Mouse (Mus musculus) hindbrain, embryonic 15.5 days (tissue): ENCODE measurements around the gene Map3k1. TPM values are rescaled to one million over a fixed set of nuclear protein-coding genes. Genes with fewer than 3 reads are reported as not detected.
A peak's percentile ranks its signal among the peaks of the same experiment; 100 is the strongest.

Experiments
- ATAC-seq: fragments of 200-750 bp; cut with Nextera tagmentation; 2 replicates; pipeline ENCODE4 v1.8.0; 2017; ENCODE audit warnings: low read depth, moderate number of reproducible peaks, moderate TSS enrichment; ENCODE audit not compliant: low FRiP score
- H3K27ac ChIP-seq: fragments of 300-500 bp; sonication (generic); replicated peaks from 2 replicates; pipeline ENCODE4 v1.5.1; 2015; ENCODE audit warnings: mild to moderate bottlenecking, inconsistent platforms
- H3K27me3 ChIP-seq: fragments of 300-500 bp; sonication (generic); 2 replicates; pipeline ENCODE4 v1.6.1; 2015; ENCODE audit warnings: control low read depth, inconsistent platforms
- H3K36me3 ChIP-seq: fragments of 300-500 bp; sonication (generic); 2 replicates; pipeline ENCODE4 v1.6.1; 2015; ENCODE audit warnings: control low read depth, inconsistent platforms
- H3K4me1 ChIP-seq: fragments of 300-500 bp; sonication (generic); replicated peaks from 2 replicates; pipeline ENCODE4 v1.6.1; 2015; ENCODE audit warnings: control low read depth, inconsistent platforms
- H3K4me2 ChIP-seq: fragments of 300-500 bp; sonication (generic); 2 replicates; pipeline ENCODE4 v1.6.1; 2015; ENCODE audit warnings: moderate library complexity, mild to moderate bottlenecking, inconsistent platforms
- H3K4me3 ChIP-seq: fragments of 300-500 bp; sonication (generic); 2 replicates; pipeline ENCODE4 v1.5.1; 2015; ENCODE audit warnings: mild to moderate bottlenecking, inconsistent platforms
- H3K9ac ChIP-seq: fragments of 300-500 bp; sonication (generic); 2 replicates; pipeline ENCODE4 v1.6.1; 2015; ENCODE audit warnings: inconsistent platforms
- H3K9me3 ChIP-seq: fragments of 300-500 bp; sonication (generic); 2 replicates; pipeline ENCODE4 v1.6.1; 2016; ENCODE audit warnings: control low read depth, inconsistent platforms
- WGBS: fragments of 180-500 bp; shearing (Covaris S2); methylation state at CpG from one replicate; pipeline ENCODE4 v1.1.7; 2015; 5-methylcytosine and 5-hydroxymethylcytosine counted together
- polyA plus RNA-seq: library from polyadenylated mRNA; unstranded; fragments of >200 nt; fragmentation: Nextera tagmentation; extraction: Ambion mirVana; gene quantifications from 2 replicates; pipeline ENCODE4 v1.2.1, GENCODE M21; 2015

The Map3k1 gene
- polyA plus RNA-seq, 1 experiment from 2014 or later: 11.3 TPM

DNA sequence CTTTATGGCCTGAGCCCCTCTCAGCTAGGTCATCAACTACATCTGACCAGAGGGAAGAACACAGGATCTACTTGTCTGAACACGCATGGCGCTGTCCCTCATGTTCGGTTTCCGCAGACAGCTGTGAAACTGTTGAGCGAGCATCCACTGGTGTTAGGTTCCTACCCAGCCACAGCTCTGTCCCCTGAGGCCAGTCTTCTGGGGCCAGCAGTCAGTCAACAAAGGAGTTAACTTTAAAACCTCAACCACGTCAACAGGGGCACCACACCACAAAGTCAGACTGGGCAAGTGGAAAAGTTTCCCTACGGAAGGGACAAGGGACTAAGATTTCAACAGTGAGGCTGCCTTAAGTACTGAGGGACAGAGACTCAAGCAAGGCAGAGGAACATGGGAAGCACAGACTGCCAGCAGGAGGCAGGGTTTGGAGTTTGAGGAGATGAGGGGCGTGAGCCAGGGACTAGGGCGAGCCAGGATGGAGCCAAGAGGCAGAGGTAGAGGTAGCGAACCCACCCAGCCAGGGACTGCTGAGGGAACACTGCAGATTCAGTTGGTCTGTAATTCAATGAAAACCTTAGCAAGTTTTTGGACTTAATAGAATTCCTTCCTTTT, 7.0 kb downstream of the Map3k1 start:
- H3K4me2 ChIP-seq: no peak overlapping the region
- H3K27me3 ChIP-seq: no peaks in the 10 kb centered on the region
- H3K9ac ChIP-seq: no peak overlapping the region
- ATAC-seq: no peak
- H3K4me3 ChIP-seq: no peak overlapping the region
- 79% methylated on average over 10 of the region's 10 CpGs for WGBS
- no peaks in the 10 kb centered on the region for H3K36me3 ChIP-seq
- no peak overlapping the region for H3K27ac ChIP-seq
- peaks cover 86% of the 10 kb centered on the region for H3K4me1 ChIP-seq
- no peaks in the 10 kb centered on the region for H3K9me3 ChIP-seq

DNA sequence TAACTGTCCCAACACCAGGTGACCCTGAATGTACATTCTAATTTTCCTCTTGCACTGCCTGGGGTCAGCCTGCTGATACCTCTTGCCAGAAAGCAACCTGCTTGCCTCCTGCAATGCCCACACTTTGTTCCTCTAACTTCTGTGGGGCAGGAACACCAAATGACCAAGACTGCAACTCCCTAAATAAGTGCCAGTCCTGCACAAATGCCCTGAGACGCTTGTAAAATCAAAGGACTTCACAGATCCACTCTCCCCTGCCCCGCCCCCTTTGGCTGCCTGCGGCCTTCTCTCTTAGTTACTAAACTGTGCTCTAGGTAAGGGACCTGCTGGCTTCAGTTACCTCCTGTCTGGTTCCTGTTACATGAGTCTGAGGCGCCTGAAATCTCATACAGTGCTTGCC, 7.9 kb downstream of the Map3k1 start:
- H3K27me3 ChIP-seq: no peaks in the 10 kb centered on the region
- no peak for ATAC-seq
- no peak overlapping the region for H3K27ac ChIP-seq
- 60% methylated on average over 4 of the region's 4 CpGs for WGBS
- H3K4me3 ChIP-seq: no peak overlapping the region
- no peaks in the 10 kb centered on the region for H3K9me3 ChIP-seq
- H3K36me3 ChIP-seq: no peaks in the 10 kb centered on the region
- no peak overlapping the region for H3K4me2 ChIP-seq
- peaks cover 89% of the 10 kb centered on the region for H3K4me1 ChIP-seq
- no peak overlapping the region for H3K9ac ChIP-seq

GRCm38 (mm10) chr13:111798044-111798443, 10.7 kb downstream of the Map3k1 start:
- H3K27me3 ChIP-seq: no peaks in the 10 kb centered on the region
- H3K36me3 ChIP-seq: no peaks in the 10 kb centered on the region
- no peak overlapping the region for H3K9ac ChIP-seq
- no peak overlapping the region for H3K4me2 ChIP-seq
- WGBS: 62% methylated on average over 12 of the region's 12 CpGs
- no peak overlapping the region for H3K4me3 ChIP-seq
- peak; percentile 8; the same call in 1 of the 2 replicates for ATAC-seq
- H3K9me3 ChIP-seq: no peaks in the 10 kb centered on the region
- H3K27ac ChIP-seq: no peak overlapping the region
- peaks cover 74% of the 10 kb centered on the region for H3K4me1 ChIP-seq

DNA sequence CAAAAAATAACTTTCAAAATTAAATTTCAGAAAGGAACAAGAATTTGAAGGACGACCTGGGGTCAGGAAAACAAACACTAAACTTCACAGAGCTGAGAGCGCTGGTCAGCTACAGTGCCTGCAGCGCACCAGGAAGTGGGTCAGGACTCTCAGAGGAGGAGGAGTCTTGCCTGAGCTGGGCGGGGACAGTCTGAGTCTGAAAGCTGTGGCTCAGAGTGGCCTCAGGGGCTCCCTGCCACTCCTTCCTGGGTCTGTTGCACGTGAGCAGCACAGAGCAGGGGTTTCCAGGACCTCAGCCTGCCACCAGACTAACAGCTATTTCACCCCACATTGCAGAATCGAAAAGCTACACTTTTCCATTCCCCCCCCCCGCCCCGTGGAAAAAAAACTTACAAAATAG, 11.8 kb downstream of the Map3k1 start:
- no peaks in the 10 kb centered on the region for H3K9me3 ChIP-seq
- 15% methylated on average over 8 of the region's 8 CpGs for WGBS

DNA sequence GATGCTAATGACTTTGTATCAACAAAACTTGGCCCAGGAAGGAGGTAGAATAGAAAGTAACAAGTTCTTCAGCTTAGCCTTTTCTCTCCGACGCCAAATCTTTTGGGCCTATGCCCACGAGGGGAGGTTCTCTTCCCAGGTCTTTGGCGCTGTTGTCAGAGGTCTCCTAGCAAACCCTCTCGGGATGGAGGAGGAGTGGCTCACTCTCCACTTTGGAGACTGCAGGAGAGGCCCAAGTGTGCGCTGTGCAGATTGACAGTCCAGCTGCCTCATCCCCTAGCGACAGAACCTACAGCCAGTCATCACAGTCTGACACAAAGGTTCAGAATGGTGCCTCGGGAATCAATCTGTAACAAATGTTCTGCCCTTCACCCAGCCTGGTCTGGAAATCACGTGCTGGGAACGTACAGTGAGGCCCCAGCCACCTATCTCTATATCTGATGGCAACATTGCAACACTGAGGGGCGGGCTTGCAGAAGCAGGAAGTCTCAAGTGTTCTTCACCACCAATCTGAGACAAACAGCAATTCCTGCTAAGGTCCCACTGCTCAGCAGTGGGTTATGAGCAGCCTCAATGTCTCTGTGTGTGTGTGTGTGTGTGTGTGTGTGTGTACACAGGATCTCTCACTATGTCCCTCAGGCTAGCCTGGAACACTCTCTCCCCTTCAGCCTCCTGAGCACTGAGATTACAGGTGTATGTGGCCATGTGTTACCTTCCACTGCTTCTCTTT, 12.4 kb downstream of the Map3k1 start:
- Histone ChIP-seq H3K4me2 (no peak overlapping the region), H3K4me3 (no peak overlapping the region), H3K27ac (no peak overlapping the region; the same call in 1 of the 2 replicates), H3K9me3 (no peaks in the 10 kb centered on the region), H3K9ac (no peak overlapping the region), H3K27me3 (no peaks in the 10 kb centered on the region), H3K4me1 (peaks cover 73% of the 10 kb centered on the region), H3K36me3 (no peaks in the 10 kb centered on the region)
- WGBS: 41% methylated on average over 11 of the region's 11 CpGs
- 0 out of 2 replicates have a peak, but pooled peaks have one; percentile 31 for ATAC-seq

More for the DNA sequence above, 11.8 kb downstream of the Map3k1 start:
- H3K9ac ChIP-seq: no peak overlapping the region
- H3K27ac ChIP-seq: no peak overlapping the region
- no peak overlapping the region for H3K4me3 ChIP-seq
- peaks cover 73% of the 10 kb centered on the region for H3K4me1 ChIP-seq
- ATAC-seq: peak; percentile 59
- H3K4me2 ChIP-seq: no peak overlapping the region
- no peaks in the 10 kb centered on the region for H3K27me3 ChIP-seq
- H3K36me3 ChIP-seq: no peaks in the 10 kb centered on the region

DNA sequence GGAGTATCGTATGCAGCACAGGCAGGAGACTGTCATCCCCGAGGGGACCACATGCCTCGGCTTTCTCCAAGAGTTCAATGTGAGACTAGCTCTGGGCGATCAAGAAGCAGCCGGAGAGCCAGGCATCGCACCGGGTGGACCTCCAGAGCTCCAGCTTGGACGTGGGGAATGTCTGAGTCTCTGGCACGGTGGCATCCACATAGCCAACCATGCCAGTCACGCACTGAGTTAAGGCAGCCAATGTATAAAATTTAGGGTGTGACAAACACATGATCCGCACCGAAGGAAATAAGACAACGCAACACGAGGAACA, 15.9 kb downstream of the Map3k1 start:
- Histone ChIP-seq H3K9me3 (no peaks in the 10 kb centered on the region), H3K4me2 (no peak overlapping the region), H3K9ac (no peak overlapping the region), H3K36me3 (no peaks in the 10 kb centered on the region), H3K4me3 (no peak overlapping the region), H3K27ac (no peak overlapping the region), H3K4me1 (peaks cover 80% of the 10 kb centered on the region), H3K27me3 (no peaks in the 10 kb centered on the region)
- no peak for ATAC-seq
- WGBS: 83% methylated on average over 14 of the region's 14 CpGs

DNA sequence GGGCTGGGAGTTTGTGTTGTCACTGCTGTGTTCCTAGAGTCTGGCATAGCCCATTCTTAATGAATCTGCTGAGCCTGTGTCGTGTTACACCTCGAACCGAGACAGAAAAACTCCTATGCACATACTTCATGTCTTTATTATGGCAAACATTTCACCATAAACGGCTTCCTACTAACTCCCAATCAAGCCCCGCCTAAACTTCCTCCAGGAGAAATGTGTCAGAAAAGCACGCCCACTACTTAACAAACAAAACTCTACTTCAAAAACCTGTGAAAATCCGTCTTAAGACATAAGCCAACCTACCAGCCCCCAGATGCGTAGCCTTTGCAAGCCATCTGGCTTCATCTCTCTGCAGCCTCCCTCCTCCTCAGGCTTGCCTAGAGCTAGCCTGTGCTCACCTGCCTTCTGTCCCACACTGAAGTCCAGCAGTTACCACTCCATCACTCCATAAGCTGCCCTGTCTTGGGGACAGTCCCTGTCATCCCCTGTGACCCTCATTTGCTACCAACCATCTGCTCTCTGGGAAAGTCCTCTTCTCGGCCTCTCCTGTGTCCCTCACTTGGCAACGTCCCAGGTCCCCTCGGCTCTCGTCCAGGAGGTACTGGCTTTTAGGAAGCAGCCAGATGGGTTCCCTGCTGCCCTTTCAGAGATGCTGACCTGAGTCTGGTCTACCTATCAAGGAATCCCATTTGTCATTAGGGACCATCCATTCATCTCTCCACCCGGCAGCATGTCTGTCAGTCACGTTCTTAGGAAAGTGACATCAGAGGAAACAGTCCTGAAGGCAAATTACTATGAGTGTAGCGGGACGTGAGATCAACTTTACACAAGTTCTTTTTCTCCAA, 16.4 kb downstream of the Map3k1 start:
- peaks cover 74% of the 10 kb centered on the region for H3K4me1 ChIP-seq
- H3K27me3 ChIP-seq: no peaks in the 10 kb centered on the region
- no peak for ATAC-seq
- 64% methylated on average over 16 of the region's 16 CpGs for WGBS
- H3K4me3 ChIP-seq: no peak overlapping the region
- no peak overlapping the region for H3K27ac ChIP-seq
- H3K4me2 ChIP-seq: no peak overlapping the region
- H3K9ac ChIP-seq: no peak overlapping the region
- no peaks in the 10 kb centered on the region for H3K9me3 ChIP-seq
- H3K36me3 ChIP-seq: no peaks in the 10 kb centered on the region

DNA sequence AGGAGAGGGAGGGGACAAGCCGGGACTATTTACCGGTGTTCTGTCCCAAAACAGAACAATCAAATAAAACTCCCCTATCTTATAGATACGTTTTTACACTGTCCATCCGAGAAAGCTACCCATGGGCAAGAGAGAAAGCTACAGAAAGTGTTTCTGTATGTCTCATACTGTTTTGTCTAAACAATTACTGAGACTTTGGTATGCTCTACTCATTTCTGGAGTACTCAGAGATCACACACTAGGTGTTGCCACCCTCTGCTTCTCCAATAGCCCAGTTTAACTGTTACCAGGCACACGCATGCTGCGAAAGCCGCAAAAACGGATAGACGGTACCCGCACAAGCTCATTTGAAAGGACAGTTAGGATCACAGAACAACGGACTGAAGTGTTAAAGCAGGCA, 17.2 kb downstream of the Map3k1 start:
- H3K27ac ChIP-seq: no peak overlapping the region
- H3K36me3 ChIP-seq: no peaks in the 10 kb centered on the region
- H3K27me3 ChIP-seq: no peaks in the 10 kb centered on the region
- ATAC-seq: no peak
- no peak overlapping the region for H3K4me3 ChIP-seq
- no peak overlapping the region for H3K4me2 ChIP-seq
- H3K9ac ChIP-seq: no peak overlapping the region
- H3K9me3 ChIP-seq: no peaks in the 10 kb centered on the region
- 90% methylated on average over 11 of the region's 11 CpGs for WGBS
- peaks cover 66% of the 10 kb centered on the region for H3K4me1 ChIP-seq

DNA sequence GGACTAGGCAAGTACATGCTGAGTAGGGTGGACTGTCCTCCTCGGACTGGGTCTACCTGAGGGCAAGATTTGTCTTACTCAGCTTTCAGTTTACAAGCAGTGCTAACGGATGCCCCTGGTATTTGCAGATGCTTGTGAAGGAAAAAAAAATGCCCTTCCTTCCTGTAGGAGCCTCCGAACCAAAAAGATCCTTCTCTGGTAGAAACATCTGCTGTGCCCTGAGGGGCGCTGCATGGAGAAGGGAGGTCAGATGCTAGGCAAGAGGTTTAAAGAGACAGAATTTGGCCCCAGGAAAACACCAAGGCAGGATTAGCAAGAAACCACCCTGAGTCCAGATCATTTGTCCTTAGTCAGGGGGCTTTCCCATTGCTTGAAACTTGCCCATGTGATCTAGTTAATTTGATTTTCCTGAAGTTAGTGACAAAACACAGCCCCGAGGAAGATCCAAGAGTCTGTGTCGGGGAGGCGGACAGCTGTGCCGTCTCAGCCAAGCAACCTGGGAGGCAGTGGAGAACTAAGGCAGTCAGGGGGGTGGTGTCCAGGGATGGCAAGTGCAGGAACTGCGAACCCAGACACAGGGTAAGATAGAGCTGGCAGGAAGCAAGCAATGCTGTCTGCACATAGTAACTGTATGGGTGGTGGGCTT, 19.2 kb downstream of the Map3k1 start:
- Histone ChIP-seq H3K4me2 (no peak overlapping the region), H3K36me3 (no peaks in the 10 kb centered on the region), H3K9me3 (no peaks in the 10 kb centered on the region), H3K27ac (no peak overlapping the region), H3K9ac (no peak overlapping the region; the same call in 1 of the 2 replicates), H3K4me3 (no peak overlapping the region), H3K27me3 (no peaks in the 10 kb centered on the region), H3K4me1 (peaks cover 54% of the 10 kb centered on the region)
- no peak for ATAC-seq
- WGBS: 37% methylated on average over 9 of the region's 9 CpGs

DNA sequence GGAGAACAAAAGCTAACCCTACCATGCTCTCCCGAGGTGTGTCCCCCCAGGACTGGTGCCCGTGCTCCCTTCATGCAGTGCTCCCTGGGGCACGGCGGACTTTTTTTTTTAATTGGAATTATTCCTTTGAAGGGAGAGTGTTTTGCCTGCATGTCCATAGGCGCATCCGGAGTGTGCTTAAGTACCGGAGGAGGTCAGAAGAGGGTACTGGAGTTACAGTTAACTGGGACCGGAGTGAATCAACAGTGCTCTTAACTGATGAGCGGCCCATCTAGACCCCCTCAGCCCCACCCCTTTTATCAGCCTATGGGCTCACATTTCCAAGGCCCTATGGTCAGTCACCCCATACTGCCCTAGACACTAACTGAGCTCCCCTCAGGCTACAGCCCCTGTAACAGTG, 19.9 kb downstream of the Map3k1 start:
- Histone ChIP-seq H3K9me3 (no peaks in the 10 kb centered on the region), H3K4me3 (no peak overlapping the region), H3K9ac (no peak overlapping the region), H3K4me1 (peaks cover 52% of the 10 kb centered on the region), H3K27me3 (no peaks in the 10 kb centered on the region), H3K27ac (no peak overlapping the region), H3K36me3 (no peaks in the 10 kb centered on the region), H3K4me2 (no peak overlapping the region)
- ATAC-seq: peak; percentile 35; the same call in 1 of the 2 replicates
- WGBS: 75% methylated on average over 9 of the region's 9 CpGs

DNA sequence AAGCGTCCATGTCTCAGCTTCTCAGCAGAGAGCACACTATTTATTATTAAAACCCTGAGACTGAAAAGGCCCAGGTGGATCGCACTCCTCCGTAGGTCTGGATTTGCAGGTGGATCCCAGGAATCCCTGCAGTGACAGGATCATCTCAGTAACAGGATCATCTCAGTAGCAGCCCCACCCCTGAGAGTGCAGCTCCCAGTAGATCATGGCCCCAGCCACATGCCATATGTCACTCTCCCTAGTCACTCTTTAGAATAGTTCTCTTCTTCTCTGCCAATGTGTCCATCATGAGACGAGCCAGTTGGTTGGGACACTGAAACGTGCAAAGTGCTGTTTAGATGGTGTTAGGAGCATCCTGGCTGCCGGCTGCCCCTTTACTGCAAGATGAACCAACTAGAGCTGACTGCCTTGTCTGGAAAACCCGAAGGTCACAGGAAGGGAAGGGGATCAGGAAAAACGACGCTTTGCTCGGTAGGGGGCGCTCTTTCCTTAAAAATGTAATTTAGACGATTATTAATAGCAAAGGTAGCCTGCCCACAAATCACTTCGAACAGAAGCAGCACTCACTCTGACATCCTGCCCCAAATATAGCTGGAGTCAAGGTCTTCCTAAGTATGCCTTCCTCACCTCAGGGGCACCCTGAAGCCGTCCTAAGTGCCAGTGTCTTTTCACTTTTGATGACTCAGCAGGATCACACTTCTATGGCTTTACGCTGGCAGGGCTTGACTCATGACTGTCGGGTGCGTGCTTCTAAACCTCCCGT, 20.8 kb downstream of the Map3k1 start:
- ATAC-seq: peak; percentile 35; the same call in 1 of the 2 replicates
- H3K4me1 ChIP-seq: peaks cover 54% of the 10 kb centered on the region
- H3K27ac ChIP-seq: no peak overlapping the region

More for the DNA sequence above, 20.8 kb downstream of the Map3k1 start:
- Histone ChIP-seq H3K4me2 (peak overlapping the region; percentile 15; the same call in 1 of the 2 replicates), H3K4me3 (no peak overlapping the region), H3K9me3 (no peaks in the 10 kb centered on the region), H3K9ac (no peak overlapping the region), H3K27me3 (no peaks in the 10 kb centered on the region), H3K36me3 (no peaks in the 10 kb centered on the region)
- 29% methylated on average over 18 of the region's 18 CpGs for WGBS
